19 mouse cellular contexts compared by ENCODE assay signal in genomic region chr1:184545111-184545510, GRCm38 (mm10).
"Had no signal": no experiment of that assay in that cellular context is flagged by ENCODE, and none has a peak within 500 bp of the region (broad histone marks: within the 10 kb centered on the region; RNA-seq: fewer than 3 reads in every experiment).

No protein-coding gene starts in this region.

- H3K4me2 ChIP-seq: lung, embryonic 14.5 days; midbrain, embryonic 12.5 days; neural tube, embryonic 13.5 days; neural tube, embryonic 15.5 days had no signal

- H3K27me3 ChIP-seq: midbrain, embryonic 12.5 days; neural tube, embryonic 13.5 days; neural tube, embryonic 15.5 days had no signal

- H3K9me3 ChIP-seq: midbrain, embryonic 10.5 days; midbrain, embryonic 12.5 days; neural tube, embryonic 13.5 days; neural tube, embryonic 15.5 days had no signal

- H3K4me3 ChIP-seq: midbrain, embryonic 10.5 days; midbrain, embryonic 12.5 days; myocyte; neural tube, embryonic 13.5 days; neural tube, embryonic 15.5 days had no signal

- H3K9ac ChIP-seq: lung, embryonic 14.5 days; midbrain, embryonic 12.5 days; neural tube, embryonic 13.5 days; neural tube, embryonic 15.5 days had no signal

- DNase-seq: lung, adult 18-20 months; lung, embryonic 14.5 days; lung, postnatal 10 days; lung, postnatal 4 days; midbrain, embryonic 14.5 days; retina, postnatal 1 day; right cerebral cortex, adult 18-20 months; right cerebral cortex, postnatal 25 days; right cerebral cortex, postnatal 4 days; spleen, adult 18-20 months; thymus, adult 18-20 months; thymus, postnatal 14 days; thymus, postnatal 36 days had no signal

- H3K36me3 ChIP-seq: midbrain, embryonic 10.5 days; midbrain, embryonic 12.5 days; neural tube, embryonic 13.5 days; neural tube, embryonic 15.5 days had no signal

- H3K4me1 ChIP-seq: midbrain, embryonic 10.5 days; midbrain, embryonic 12.5 days; neural tube, embryonic 13.5 days; neural tube, embryonic 15.5 days had no signal

- ATAC-seq: midbrain, embryonic 16.5 days had no signal

- H3K27ac ChIP-seq: midbrain, embryonic 10.5 days; midbrain, embryonic 12.5 days; neural tube, embryonic 13.5 days; neural tube, embryonic 15.5 days had no signal
